Mouse (Mus musculus): ENCODE results near the gene Emilin3. TPM values are rescaled to one million over a fixed set of nuclear protein-coding genes. Genes with fewer than 3 reads are reported as not detected.
A peak's percentile ranks its signal among the peaks of the same experiment; 100 is the strongest.

Emilin3 gene
- polyA plus RNA-seq, 1 experiment from 2014 or later: 1.9 TPM

- H3K4me2 ChIP-seq (replicated peaks): no peak overlapping the region
- H3K9me3 ChIP-seq: no peaks in the 10 kb centered on the region
- no peaks in the 10 kb centered on the region for H3K36me3 ChIP-seq
- peaks cover 44% of the 10 kb centered on the region for H3K27me3 ChIP-seq (replicated peaks)
- no peak overlapping the region for H3K27ac ChIP-seq
- 81% methylated on average over 9 of the region's 9 CpGs for WGBS
- ATAC-seq (ENCODE audit: low FRiP score, low read depth): no peak
- H3K4me1 ChIP-seq: peaks cover 24% of the 10 kb centered on the region
- H3K4me3 ChIP-seq: no peak overlapping the region
- H3K9ac ChIP-seq: no peak overlapping the region
These were observed 2.5 kb upstream of the Emilin3 start for GRCm38 (mm10) chr2:160914656-160915055.

GRCm38 (mm10) chr2:160911558-160912201, 448 bp downstream of the Emilin3 start:
- peak overlapping the region; percentile 88 for H3K4me2 ChIP-seq (replicated peaks)
- H3K27me3 ChIP-seq (replicated peaks): peaks cover 50% of the 10 kb centered on the region
- no peak overlapping the region for H3K27ac ChIP-seq

GRCm38 (mm10) chr2:160910633-160911032, 1.5 kb downstream of the Emilin3 start:
- WGBS: 94% methylated on average over 5 of the region's 5 CpGs
- no peak overlapping the region for H3K4me2 ChIP-seq (replicated peaks)
- H3K27ac ChIP-seq: no peak overlapping the region
- H3K27me3 ChIP-seq (replicated peaks): peaks cover 50% of the 10 kb centered on the region
- no peaks in the 10 kb centered on the region for H3K36me3 ChIP-seq
- H3K4me3 ChIP-seq: no peak overlapping the region
- no peaks in the 10 kb centered on the region for H3K9me3 ChIP-seq
- peaks cover 13% of the 10 kb centered on the region for H3K4me1 ChIP-seq
- no peak for ATAC-seq (ENCODE audit: low FRiP score, low read depth)
- H3K9ac ChIP-seq: no peak overlapping the region

More at GRCm38 (mm10) chr2:160911558-160912201, 448 bp downstream of the Emilin3 start:
- Histone ChIP-seq H3K36me3 (no peaks in the 10 kb centered on the region), H3K9ac (peak overlapping the region; percentile 56), H3K9me3 (no peaks in the 10 kb centered on the region), H3K4me3 (peak overlapping the region; percentile 48), H3K4me1 (peaks cover 13% of the 10 kb centered on the region)
- WGBS: 2% methylated on average over 64 of the region's 64 CpGs
- peak; percentile 18; the same call in 1 of the 2 replicates for ATAC-seq (ENCODE audit: low FRiP score, low read depth)

DNA sequence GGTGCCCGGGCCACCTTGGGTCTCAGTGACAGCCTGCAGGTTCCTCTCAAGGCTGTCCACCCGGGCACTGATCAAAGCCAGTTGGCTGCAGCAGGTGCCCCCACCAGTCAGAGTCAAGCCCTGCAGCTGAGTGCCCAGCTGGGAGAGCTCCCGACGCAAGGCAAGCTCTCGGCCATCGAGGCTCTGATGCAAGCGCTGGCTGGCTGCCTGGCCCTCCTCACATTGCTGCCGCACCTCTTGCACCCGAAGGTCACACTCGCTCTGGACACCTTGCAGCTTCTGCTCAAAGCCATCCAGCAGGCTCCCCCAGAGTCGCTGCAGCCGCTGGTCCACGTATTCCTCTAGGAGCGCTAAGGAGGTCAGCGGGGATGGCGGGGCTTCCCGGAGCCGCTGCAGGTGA, 3.5 kb downstream of the Emilin3 start:
- no peaks in the 10 kb centered on the region for H3K36me3 ChIP-seq
- peaks cover 13% of the 10 kb centered on the region for H3K4me1 ChIP-seq
- peaks cover 44% of the 10 kb centered on the region for H3K27me3 ChIP-seq (replicated peaks)
- no peak overlapping the region for H3K9ac ChIP-seq
- no peak for ATAC-seq (ENCODE audit: low FRiP score, low read depth)
- H3K4me2 ChIP-seq (replicated peaks): no peak overlapping the region
- no peak overlapping the region for H3K27ac ChIP-seq
- WGBS: 64% methylated on average over 18 of the region's 18 CpGs
- no peak overlapping the region for H3K4me3 ChIP-seq
- H3K9me3 ChIP-seq: no peaks in the 10 kb centered on the region

GRCm38 (mm10) chr2:160906101-160906500, 6.0 kb downstream of the Emilin3 start:
- Histone ChIP-seq H3K27me3 (replicated peaks) (peaks cover 20% of the 10 kb centered on the region), H3K9ac (no peak overlapping the region), H3K4me3 (no peak overlapping the region), H3K9me3 (no peaks in the 10 kb centered on the region), H3K36me3 (no peaks in the 10 kb centered on the region), H3K4me1 (no peaks in the 10 kb centered on the region), H3K4me2 (replicated peaks) (no peak overlapping the region), H3K27ac (no peak overlapping the region)
- WGBS: 75% methylated on average over 5 of the region's 5 CpGs
- ATAC-seq (ENCODE audit: low FRiP score, low read depth): no peak

DNA sequence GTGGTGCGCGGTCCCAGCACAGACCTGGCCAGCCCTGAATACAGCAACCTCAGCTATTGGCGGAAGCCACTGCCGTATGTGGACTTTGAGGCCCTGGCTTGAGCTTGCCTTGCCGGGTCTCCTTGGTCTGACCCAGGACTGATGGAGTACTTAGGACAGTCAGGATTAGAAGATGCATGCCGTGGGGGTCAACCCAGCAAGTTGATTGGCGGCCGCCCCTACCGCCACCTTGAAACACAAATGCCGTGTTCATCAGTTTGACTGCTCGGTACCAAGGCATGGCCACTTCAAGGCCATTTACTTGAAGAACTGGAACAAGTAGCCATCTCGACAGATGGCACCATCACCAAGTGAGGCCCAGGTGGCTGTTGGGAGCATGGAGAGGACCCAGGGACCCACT, 6.8 kb downstream of the Emilin3 start:
- Histone ChIP-seq H3K27me3 (replicated peaks) (peaks cover 12% of the 10 kb centered on the region), H3K36me3 (no peaks in the 10 kb centered on the region), H3K9ac (no peak overlapping the region), H3K4me3 (no peak overlapping the region), H3K9me3 (no peaks in the 10 kb centered on the region), H3K4me1 (no peaks in the 10 kb centered on the region), H3K4me2 (replicated peaks) (no peak overlapping the region), H3K27ac (no peak overlapping the region)
- 93% methylated on average over 12 of the region's 12 CpGs for WGBS
- ATAC-seq (ENCODE audit: low FRiP score, low read depth): no peak

DNA sequence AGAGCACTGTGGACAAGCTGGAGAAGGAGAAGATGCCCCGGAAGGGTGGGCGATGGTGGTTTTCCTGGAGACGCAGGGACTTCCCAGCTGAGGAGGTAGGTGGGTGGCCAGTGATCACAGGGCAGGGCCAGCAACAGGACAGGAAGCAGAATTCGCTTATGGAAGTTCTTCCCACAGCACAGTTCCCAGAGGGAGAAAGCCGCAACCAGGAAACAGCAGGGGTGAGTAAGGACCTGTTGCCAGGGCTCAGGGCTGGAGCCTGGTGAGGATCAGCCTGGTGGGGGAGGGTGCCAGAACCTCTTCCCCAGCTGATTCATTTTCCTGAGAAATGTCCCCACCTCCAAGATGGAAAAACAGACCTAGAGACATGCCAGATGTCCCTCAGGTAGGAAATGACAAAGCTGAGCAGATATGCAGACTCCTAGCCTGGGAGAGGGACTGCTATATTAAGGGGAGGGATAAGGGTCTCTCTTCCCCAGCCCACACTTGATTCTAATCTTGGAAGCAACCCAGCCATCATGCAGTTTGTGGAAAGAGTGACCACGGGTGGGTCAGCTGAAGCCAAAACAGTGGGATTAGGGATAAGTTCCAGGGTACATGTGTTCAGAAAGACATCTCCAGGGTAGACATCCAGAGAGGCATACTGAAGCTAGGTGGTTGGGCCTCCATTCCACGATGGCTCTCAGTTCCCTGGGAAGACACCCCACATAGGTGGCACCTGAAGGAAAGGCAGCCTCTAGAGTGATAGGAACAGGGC, 10.3 kb downstream of the Emilin3 start:
- H3K4me2 ChIP-seq (replicated peaks): no peak overlapping the region
- no peak overlapping the region for H3K9ac ChIP-seq
- no peaks in the 10 kb centered on the region for H3K4me1 ChIP-seq
- WGBS: 89% methylated on average over 7 of the region's 7 CpGs
- H3K36me3 ChIP-seq: no peaks in the 10 kb centered on the region
- H3K27ac ChIP-seq: no peak overlapping the region
- no peaks in the 10 kb centered on the region for H3K9me3 ChIP-seq
- H3K4me3 ChIP-seq: no peak overlapping the region
- ATAC-seq (ENCODE audit: low FRiP score, low read depth): no peak
- no peaks in the 10 kb centered on the region for H3K27me3 ChIP-seq (replicated peaks)

GRCm38 (mm10) chr2:160891697-160892096, 20.4 kb downstream of the Emilin3 start:
- WGBS: 85% methylated on average over 9 of the region's 9 CpGs

DNA sequence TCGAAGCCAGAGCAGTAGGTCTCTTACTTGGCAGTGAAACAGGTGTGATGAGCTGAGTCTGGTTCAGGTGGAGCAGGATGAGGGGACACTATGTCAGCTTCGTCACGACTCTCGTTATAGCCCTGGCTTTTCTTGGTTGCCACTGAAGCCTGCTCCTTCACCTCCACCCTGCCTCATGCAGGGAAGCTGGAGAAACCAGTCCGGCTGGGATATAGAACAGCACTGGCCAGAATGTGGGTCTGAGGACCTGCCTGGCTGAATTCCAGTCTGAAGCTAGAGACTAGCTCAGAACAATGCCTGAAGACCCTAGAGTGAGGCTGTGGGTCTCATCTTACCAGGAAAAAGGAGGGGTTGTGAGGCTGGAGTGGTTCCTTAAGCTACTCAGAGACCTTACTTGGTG, 21.1 kb downstream of the Emilin3 start:
- 88% methylated on average over 5 of the region's 5 CpGs for WGBS
- H3K36me3 ChIP-seq: no peaks in the 10 kb centered on the region
- no peak for ATAC-seq (ENCODE audit: low FRiP score, low read depth)
- no peak overlapping the region for H3K27ac ChIP-seq
- H3K9ac ChIP-seq: no peak overlapping the region
- no peak overlapping the region for H3K4me3 ChIP-seq
- H3K4me2 ChIP-seq (replicated peaks): no peak overlapping the region
- H3K4me1 ChIP-seq: peaks cover 7% of the 10 kb centered on the region
- H3K27me3 ChIP-seq (replicated peaks): 0 out of 2 replicates have a peak, but pooled peaks cover 9% of the 10 kb centered on the region
- no peaks in the 10 kb centered on the region for H3K9me3 ChIP-seq

More at GRCm38 (mm10) chr2:160891697-160892096, 20.4 kb downstream of the Emilin3 start:
- Histone ChIP-seq H3K4me3 (no peak overlapping the region), H3K27me3 (replicated peaks) (0 out of 2 replicates have a peak, but pooled peaks cover 9% of the 10 kb centered on the region), H3K36me3 (no peaks in the 10 kb centered on the region), H3K4me1 (peaks cover 7% of the 10 kb centered on the region), H3K4me2 (replicated peaks) (no peak overlapping the region), H3K27ac (no peak overlapping the region), H3K9ac (no peak overlapping the region), H3K9me3 (no peaks in the 10 kb centered on the region)
- ATAC-seq (ENCODE audit: low FRiP score, low read depth): no peak

- Histone ChIP-seq H3K4me3 (peak overlapping the region; percentile 30), H3K4me1 (peaks cover 7% of the 10 kb centered on the region), H3K9me3 (no peaks in the 10 kb centered on the region), H3K27ac (no peak overlapping the region), H3K36me3 (no peaks in the 10 kb centered on the region), H3K27me3 (replicated peaks) (0 out of 2 replicates have a peak, but pooled peaks cover 9% of the 10 kb centered on the region), H3K9ac (peak overlapping the region; percentile 52; the same call in 1 of the 2 replicates), H3K4me2 (replicated peaks) (peak overlapping the region; percentile 71)
- WGBS: under 1% methylated on average over 26 of the region's 26 CpGs
- ATAC-seq (ENCODE audit: low FRiP score, low read depth): 0 out of 2 replicates have a peak, but pooled peaks have one; percentile 68
These were observed 24.3 kb downstream of the Emilin3 start for GRCm38 (mm10) chr2:160887859-160888258.

DNA sequence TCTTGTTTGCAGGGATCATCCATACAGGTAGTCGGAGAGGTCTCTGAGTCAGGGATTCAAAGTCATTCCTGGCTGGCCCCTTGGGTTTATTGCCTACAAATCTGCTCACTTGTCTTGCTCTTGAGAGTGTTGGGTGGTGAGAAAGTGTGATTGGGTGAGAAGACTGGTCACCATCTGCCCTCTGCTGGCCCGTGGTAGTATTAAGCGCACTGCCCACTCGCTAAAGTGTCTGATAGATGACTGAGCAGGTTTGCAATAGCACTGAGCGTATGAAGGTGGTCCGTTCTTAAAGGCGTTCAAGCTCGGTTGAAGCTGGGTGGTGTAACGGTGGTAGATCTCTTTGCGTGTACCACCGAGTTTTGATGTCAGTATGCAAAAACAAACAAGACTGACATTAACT, 24.8 kb downstream of the Emilin3 start:
- ATAC-seq (ENCODE audit: low FRiP score, low read depth): peak; percentile 54; the same call in 1 of the 2 replicates
- WGBS: 2% methylated on average over 11 of the region's 11 CpGs
- H3K27me3 ChIP-seq (replicated peaks): 0 out of 2 replicates have a peak, but pooled peaks cover 9% of the 10 kb centered on the region
- peak overlapping the region; percentile 52; the same call in 1 of the 2 replicates for H3K9ac ChIP-seq
- H3K4me1 ChIP-seq: peaks cover 7% of the 10 kb centered on the region
- H3K27ac ChIP-seq: no peak overlapping the region
- no peaks in the 10 kb centered on the region for H3K36me3 ChIP-seq
- H3K4me2 ChIP-seq (replicated peaks): peak overlapping the region; percentile 71
- H3K9me3 ChIP-seq: no peaks in the 10 kb centered on the region
- peak overlapping the region; percentile 30 for H3K4me3 ChIP-seq

DNA sequence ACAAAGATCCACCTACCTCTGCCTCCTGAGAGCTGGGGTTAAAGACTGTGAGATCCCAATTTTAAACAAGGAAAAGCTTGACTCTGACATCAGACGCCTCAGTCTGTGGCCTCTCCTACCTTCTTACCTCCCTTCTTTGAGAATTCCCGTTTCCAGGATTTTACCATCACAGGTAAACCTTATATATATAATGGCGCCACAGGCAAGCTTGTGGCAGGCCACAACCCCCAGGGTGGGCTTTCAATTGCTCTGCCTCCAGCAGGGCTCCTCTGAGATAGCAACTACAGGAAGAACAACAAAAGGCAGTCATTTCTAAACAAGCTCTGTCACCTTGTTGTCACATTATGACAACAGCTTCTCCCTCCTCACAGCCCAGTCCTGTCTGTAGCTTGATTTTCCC, 25.9 kb downstream of the Emilin3 start:
- 0 out of 2 replicates have a peak, but pooled peaks cover 9% of the 10 kb centered on the region for H3K27me3 ChIP-seq (replicated peaks)
- H3K4me3 ChIP-seq: no peak overlapping the region
- no peaks in the 10 kb centered on the region for H3K9me3 ChIP-seq
- H3K27ac ChIP-seq: no peak overlapping the region
- 69% methylated on average over 3 of the region's 3 CpGs for WGBS
- no peak for ATAC-seq (ENCODE audit: low FRiP score, low read depth)
- H3K36me3 ChIP-seq: no peaks in the 10 kb centered on the region
- no peak overlapping the region for H3K9ac ChIP-seq
- no peak overlapping the region for H3K4me2 ChIP-seq (replicated peaks)
- H3K4me1 ChIP-seq: peaks cover 7% of the 10 kb centered on the region

All from neural tube, embryonic 12.5 days (tissue).